Mouse (Mus musculus): ENCODE data around the gene Jup.

Gene Jup

DNA sequence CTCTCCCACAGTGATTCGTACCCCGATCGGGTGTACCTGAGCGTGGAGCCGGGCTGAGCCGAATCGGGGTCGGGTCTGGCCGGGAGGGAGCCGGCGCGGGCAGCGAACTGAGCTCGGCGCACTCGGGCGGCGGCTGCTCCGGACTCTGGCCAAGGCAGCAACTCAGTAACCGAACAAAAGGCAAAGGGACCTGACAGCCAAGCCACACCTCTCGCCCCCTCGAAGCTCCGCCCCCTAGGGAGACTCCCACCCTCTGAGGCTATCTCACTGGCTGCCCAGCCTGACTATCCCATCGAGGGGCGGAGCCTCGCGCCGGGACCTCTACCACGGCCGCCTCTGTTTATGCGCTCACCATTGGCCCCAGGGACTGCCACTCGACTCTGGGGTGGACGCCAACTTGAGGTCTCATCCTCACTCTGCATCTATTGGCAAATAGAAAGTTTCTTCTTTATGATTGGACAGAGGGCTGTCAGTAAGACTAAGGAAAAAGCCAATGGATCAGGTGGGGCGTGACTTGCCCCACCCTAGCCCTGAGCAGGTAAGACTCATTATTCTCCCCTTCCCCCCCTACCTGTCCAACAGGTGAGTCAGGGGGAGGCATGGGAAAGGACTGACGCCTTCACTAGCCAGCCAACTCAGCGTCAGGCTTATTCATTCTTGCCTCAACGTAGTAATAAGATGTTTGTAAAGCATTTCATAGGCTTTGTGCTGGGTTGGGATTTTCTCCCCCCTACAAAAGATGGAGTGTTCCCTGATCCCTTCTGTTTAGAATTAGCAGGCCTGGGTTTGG lies at the start of gene Jup:
Gene Jup, minus strand, starts transcription at position 164 of the 790 bp plus-strand sequence.
- peak; percentile 98 for DNase-seq (ENCODE audit: low spot score)

DNA sequence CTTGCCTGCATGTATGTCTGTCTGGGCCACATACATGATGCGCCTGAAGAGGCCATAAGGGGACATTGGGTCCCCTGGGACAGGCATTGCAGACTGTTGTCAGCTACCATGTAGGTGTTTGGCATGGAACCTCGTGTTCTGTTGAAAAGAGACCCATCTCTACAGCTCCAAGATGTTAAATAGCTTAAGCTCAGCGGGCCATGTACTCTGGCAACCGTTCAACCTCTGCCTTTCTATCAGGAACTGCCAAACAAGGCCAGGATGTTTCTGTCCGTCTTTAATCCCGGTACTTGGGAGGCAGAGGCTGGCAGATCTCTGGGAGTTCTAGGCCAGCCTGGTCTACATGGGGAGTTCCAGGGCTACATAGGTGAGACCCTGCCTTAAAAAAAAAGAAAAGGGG lies 45.1 kb upstream of the Jup start:
- no peak for DNase-seq (ENCODE audit: low spot score)

DNA sequence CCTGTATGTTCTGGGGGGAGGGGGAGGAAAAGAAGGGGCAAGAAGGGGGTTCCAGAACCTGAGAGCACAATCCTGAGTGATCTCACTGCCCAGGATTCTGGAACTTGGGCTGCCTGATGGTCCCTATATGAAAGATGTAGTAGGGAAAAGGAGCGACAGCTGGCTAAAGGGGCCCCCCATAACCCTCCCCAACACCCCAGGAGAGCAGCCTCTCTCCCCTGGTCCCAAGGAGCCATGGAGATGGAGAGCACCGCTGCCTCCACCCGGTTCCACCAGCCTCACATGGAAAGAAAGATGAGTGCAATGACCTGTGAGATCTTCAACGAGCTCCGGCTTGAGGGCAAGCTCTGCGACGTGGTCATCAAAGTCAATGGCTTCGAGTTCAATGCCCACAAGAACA lies 44.2 kb upstream of the Jup start, which contains the start of the genes Nt5c3b and Klhl10:
Gene Nt5c3b, minus strand, starts transcription at position 12 of the 400 bp plus-strand sequence.
Gene Klhl10, plus strand, starts transcription at position 121 of the 400 bp plus-strand sequence.
- DNase-seq (ENCODE audit: low spot score): no peak

DNA sequence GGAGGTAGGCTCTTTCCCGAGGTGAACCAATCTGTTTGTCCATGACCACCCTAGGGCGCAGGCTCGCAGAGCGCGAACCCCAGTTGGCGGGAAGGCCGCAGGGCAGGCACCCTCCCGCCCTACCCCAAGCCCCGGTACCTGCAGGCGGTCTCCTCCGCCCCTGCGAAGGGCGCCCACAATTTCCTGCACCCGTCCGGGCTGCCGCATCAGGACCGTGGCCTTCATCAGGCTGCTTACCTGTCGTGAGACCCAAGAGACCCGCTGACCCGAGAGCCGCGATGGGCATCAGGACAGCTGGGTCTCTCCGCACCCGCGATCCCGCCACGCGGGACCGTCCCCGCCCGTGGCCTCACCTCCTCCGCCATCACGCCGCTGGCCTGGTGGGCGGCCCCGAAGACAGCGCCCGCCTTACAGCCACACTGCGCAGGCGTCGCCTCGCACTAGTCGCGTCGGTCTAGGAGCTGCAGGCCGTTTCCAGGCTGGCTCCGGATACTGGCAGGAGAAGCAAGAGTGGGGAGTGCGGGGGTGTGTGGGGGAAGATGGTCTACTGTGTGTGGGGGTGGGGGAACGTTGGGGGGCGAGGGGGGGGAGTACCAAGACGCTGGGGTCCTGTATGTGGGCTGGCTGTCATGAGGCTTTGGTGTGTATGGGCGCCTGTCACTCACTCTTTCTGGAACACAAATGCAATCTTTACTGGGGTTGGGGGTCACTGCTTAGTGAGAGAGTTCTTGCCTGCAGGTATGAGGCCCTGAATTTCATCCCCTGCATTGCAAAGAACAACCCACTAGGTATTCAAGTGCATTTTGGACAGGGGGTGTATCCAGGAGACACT lies 43.3 kb upstream of the Jup start:
- DNase-seq (ENCODE audit: low spot score): peak; percentile 81

DNA sequence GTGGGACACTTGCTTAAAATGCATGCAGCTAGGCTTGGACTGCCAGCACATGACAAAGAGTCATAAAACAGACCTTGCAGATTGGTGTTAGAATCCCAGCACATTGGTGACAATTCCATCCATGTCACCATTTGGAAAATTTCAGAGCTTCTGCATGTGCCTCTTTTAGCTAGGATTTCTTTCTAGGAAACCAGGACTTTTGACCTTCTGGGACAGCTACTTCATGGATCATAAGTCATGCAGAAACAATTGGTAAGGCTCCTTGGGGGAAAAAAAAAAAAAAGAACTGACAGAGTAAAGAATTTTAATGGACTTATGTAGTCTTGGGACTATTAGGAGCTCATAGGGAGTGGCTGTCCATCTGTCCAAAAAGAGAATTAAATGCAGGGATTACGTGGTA lies 40.3 kb upstream of the Jup start:
- no peak for DNase-seq (ENCODE audit: low spot score)

DNA sequence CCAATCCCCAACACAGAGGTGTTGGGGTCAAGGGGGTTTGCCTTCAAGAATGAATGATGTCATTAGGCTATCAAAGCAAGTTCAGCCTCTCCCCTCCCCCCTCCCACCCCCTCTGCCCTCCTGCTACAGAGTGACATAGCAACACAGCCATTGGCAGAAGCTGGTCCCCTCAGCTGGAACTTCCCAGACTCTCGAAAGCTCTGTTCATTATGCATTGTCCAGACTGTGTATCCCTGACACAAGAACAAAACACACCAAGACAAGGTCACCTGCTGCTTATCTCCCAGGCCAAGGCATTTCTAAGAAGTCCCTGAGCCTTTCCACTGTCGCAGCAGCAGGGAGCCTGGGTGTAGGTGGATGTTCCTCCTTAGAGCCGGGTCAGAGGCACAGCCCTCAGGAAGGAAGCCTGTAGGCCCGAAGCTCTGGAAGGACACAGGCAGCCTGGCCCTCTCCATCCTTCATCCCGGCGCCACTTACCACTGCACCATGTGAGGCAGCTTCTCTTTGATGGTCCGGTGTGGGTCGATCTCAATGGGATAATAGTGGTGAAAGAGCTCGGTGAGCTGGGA lies 38.2 kb upstream of the Jup start:
- peak; percentile 52 for DNase-seq (ENCODE audit: low spot score)

DNA sequence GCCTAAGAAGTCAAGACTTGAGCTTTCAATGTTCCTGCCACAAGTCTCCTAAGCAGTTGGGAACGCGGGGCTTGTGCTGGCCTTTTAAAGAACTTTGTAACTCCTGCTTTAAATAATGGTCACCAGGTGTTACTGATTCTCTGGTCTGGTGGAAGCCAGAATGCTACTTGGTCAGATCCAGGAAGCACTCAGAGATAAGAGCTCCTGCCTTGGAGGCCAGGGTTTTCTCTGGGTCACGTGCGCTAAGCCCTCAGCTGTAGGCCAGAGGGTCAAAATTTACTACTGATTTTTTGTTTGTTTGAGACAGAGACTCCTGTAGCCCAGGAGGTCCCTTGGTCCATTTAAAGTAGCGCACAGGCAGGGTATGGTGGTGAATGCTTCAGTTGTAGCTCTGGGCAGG lies 34.4 kb upstream of the Jup start:
- no peak for DNase-seq (ENCODE audit: low spot score)

DNA sequence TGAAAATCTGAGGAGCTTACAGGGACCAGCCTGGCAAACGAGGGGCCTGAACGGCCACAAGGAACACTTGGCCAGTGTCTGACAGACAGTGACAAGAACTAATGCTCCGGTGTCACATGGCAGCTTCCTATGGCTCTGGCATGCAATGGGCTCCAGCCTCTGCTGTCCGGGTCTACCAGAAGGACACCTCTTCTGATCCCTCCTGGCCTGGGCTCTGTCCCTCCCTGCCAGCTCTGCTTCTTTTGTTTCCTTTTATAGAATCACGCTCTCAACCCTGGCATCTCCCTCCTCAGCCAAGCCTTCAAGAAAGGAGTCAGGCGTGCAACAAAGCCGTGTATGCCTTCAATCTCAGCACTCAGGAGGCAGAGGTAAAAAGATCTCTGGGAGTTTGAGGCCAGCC lies 32.5 kb upstream of the Jup start:
- no peak for DNase-seq (ENCODE audit: low spot score)

DNA sequence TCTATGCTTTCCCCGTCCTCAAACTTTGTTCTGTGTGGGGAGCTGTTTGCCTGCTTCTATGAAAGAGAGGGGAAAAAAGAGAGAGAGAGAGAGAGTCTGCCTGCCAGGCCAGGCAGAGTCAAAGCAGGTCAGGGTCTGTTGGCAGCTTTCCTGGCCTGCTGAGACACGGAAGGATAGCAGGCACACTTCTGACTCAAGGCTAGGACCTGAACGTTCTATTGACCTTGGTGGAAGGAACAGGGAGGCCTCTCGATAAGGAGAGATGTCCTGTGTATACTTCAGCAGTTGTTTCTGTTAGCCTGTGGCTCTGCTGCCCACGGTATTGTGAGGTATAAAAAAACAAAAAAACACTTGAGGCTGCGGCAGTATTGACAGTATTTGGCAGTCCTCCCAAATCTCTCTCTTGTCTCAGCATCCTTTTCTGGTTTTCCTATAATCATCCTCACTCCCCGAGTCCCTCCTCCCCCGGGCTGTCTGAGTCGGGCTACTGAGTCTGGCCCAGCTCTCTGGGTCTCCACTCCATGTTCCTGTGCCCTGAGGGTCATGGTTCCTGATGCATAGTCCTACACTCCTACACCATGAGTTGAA lies 31.1 kb upstream of the Jup start:
- DNase-seq (ENCODE audit: low spot score): peak; percentile 88

DNA sequence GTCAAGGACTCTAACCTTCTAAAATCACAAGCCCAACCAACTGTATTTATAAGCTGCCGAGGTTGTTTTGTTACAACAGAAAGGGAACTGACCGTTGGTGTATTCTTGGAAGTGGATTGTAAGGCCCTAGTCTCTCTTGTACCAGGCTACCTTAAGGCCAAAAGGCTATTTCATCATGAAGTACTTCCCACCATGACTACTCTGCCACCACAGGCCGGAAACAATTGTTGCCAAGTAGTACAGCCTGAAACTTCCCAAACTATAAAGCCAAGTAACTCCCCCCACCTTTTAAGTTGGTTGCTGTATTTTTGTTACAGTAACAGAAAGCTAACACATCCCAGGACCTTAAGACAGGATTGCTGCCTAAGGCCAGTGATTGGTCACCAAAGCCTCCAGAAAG lies 29.3 kb upstream of the Jup start:
- peak; percentile 53 for DNase-seq (ENCODE audit: low spot score)

DNA sequence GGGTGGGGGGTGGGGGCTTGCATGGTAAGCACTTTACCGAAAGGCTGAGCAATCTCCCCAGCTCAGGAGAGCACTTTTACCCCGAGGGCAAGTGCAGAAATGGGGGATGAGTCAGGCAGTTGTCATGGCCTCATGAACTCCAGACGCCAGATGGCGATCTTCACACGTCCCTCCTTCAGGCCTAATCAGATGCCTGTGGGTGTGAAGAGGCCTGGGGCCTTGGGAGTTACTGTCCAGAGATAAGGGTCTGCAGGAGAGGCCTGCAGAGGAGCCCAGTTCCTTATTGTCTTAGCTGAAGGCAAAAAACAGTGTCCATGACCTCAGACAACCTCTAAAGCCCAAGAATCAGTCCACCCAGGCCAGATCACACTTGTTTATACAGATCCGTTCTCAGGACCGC lies 28.3 kb upstream of the Jup start:
- peak; percentile 83 for DNase-seq (ENCODE audit: low spot score)

DNA sequence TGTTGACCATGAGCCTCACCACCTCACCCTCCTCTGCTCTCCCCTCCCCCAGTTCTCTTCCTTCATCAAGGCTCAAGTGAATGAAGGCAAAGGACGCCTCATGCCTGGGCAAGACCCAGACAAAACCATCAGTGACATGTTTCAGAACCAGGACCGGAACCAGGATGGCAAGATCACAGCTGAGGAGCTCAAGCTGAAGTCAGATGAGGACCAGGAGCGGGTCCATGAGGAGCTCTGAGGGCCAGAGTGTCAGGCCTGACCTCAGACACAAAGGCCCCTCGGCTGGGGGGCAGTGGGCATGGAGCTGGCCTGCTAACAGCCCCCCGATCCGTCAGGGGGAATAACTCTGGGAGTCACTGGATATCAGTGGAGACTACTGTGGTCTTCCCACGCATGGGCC lies 26.3 kb upstream of the Jup start:
- DNase-seq (ENCODE audit: low spot score): no peak

DNA sequence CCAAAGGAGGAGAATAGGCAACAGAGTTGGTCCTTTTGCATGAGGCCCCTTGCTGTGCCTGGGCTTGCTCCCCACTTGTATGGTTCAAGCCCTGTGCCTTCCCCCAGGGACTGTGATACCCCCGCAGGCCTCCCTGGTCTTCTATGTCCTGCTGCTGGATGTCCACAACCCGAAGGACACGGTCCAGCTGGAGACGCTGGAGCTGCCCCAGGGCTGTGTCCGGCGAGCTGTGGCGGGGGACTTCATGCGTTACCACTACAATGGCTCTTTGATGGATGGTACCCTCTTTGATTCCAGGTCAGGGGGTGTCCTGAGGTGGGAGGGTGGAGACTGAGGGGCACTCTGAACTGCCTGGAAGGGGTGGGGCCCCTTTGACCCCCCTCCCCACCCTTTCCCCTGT lies 24.0 kb upstream of the Jup start:
- DNase-seq (ENCODE audit: low spot score): no peak

DNA sequence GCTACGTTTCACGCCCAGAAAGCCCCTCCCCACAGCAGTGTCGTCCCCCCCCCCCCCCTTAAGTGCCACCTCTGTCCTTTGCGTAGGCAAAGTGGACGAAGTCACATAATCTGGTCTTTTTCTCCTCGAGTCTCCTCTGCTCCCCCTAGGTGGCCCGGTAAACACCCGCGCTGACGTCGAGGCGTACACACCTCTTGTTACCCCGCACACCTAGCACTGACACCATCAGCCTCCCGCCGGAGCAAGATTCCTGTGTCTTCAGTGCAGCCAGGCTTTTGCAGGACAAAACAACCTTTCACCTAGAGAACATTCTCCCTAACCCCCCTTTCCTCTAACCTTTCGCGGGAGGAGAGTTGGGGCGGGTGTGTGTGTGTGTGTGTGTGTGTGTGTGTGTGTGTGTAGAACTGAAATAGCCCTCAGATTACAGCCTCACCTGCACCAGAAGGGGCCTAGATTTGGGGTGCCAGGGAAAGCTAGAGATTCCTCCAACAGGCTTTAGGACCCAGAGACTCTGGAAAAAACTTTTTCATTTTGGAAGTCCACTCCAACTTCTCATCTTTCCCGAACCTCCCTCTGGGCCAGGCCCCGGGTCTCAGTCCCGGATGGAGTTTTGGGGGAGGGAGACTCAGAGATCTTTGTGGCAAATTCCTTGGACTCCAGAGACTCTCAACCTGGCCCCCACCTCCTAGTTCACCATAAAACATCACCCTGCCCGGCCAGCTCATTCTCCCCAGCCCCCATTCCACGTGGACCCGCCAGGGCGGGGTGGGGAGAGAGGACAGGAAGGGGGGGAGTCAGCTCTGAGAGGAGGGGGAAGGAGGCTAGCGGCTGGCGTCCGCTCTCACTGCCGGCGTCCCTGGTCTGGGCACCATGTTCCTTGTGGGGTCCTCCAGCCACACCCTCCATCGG lies 17.6 kb upstream of the Jup start, which contains the start of gene Fkbp10:
Gene Fkbp10, plus strand, starts transcription at position 784 of the 909 bp plus-strand sequence.
- DNase-seq (ENCODE audit: low spot score): peak; percentile 63

DNA sequence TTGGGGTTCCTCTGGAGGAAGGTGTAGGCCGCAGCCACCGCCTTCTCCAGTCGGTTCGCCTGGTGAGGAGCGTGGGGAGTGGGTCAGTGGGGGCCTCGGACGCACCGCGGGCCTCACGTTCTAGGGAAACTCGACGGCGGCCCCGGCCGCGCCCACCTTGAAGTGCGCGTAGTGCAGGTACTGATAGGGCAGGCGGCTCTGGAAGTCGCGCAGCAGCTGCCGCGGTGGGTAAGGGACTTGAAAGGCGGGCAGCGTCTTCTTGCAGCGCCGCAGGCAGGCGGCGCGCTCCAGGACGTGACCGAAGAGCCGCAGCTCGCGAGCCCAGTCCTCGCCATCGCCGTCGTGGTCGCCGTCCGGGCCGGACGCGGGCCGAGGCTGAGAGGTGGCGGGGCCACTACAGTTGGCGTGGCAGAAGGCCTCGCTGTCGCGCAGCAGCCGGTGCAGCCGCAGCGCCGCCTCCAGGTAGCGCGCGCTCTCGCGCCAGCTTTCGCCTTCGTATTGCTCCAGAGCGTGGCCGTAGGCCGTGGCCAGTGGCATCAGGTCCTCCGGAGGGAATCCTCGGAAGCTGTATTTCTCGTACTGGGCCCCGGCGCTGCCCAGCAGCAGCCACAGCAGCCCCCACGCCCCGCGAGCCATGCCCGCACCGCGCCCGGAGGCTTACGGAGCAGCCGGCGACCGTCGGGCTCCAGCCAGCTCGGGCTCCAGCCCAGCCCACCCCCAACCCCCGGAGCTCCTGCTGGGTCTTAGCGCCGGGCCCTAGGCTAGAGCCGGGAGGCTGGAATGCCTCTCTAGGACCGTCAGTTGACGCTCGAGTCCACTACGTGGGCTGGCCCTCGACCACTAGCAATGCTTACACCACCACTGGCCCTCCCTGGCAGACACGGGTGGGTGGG lies 16.7 kb upstream of the Jup start, which contains the start of gene P3h4:
Gene P3h4, minus strand, starts transcription at position 816 of the 893 bp plus-strand sequence.
- DNase-seq (ENCODE audit: low spot score): peak; percentile 83

DNA sequence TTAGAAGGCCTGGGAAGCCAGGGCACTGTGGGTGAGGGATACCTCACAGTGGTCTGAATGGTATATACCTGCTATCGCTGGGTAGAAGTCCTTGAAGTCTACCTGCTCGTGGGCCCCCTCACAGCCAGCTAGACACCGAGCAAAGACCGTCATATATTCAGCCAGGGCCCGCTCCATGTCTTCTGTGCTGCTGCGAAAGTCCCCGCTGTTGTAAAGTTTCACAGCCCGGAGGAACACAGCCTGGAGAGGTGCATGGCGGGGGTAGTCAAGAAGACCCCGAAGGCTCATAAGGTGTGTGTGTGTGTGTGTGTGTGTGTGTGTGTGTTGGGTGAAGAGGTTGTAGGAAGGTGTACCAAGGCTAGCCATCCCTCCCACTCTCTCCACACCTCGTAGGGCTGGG lies 16.0 kb upstream of the Jup start:
- no peak for DNase-seq (ENCODE audit: low spot score)

DNA sequence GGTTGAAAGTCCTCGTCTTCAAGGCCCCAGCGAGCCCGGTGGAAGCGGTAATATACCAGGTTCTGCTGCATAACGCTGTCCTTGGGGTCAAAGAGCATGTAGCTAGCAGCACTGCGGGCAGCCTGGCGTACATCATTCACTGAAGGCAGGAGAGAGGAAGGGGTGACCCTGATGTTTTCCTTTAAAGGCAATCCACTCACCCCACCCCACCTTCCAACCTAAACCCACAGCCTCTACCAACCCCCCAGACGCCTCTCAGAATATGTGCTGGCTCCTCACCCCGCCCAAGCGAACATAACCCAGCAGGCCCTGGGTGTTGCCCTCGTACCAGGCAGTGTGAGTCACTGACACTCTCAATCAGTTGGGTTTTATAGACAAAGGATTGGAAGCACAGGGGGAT lies 14.2 kb upstream of the Jup start:
- no peak for DNase-seq (ENCODE audit: low spot score)

DNA sequence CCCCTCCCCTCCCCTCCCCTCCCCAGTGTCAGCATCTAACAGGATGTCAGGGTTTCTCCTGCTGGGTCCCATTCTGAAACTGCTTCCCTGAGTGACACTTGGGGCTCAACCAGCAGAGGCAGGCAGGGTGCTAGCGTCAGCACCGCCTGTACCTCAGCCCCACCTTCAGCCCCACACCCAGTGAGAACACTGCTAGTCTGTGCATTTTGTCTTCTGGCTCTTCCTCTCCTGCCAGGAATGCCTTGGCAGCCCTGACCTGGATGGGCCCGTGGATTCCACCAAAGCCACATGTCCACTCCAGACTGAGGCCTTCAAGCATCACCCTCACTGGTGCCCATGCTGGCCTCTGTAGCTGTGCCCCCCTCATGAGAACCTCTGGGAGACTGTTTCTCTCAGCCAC lies 12.1 kb upstream of the Jup start:
- DNase-seq (ENCODE audit: low spot score): no peak

DNA sequence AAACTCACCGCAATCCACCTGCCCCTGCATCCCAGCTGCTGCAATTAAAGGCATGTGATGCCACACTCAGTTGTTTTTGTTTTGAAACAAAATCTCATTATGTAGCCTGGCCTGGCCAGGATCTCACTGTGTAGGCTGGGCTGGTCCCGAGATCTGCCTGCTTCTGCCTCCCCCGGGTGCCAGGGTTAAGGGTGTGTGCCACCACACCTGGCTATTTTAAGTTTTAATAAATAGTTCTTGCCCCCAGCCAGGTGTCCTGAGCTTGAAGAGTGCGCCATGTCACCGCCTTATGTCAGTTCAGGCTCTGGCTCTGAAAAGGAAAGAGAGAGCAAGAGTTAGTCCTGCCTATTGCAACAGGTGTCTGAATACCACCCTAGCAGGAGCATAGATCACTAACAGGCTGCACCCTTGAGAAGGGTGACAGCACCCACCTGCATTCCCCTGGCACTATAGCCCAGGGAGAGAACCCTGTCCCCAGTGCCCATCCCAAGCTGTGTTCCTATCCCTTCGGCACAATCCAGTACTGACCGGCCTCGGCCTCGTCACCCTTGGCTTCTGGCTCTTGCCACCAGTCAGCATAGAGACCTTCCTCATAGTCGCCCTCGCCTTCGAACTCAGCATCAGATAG lies 11.4 kb upstream of the Jup start:
- DNase-seq (ENCODE audit: low spot score): peak; percentile 63
